Mouse (Mus musculus) liver, embryonic 11.5 days (tissue): ENCODE measurements around the gene Trak1. TPM values are rescaled to one million over a fixed set of nuclear protein-coding genes. Genes with fewer than 3 reads are reported as not detected.
"Not testable (repeated sequence)": the region's sequence is repeated elsewhere in the genome, so short reads cannot be mapped to it uniquely, and the experiment has no call there.

Experiments
- ATAC-seq: fragments of 200-750 bp; cut with Nextera tagmentation; replicated peaks from 2 replicates; pipeline ENCODE4 v1.8.0; 2017; ENCODE audit warnings: moderate number of reproducible peaks, mild to moderate bottlenecking, moderate TSS enrichment, moderate library complexity; ENCODE audit not compliant: low FRiP score
- DNase-seq: peaks from one replicate; pipeline ENCODE4 v3.0.0-alpha.2; 2017; ENCODE audit warnings: low spot score
- H3K27ac ChIP-seq: fragments of 300-500 bp; sonication (generic); 2 replicates; pipeline ENCODE4 v1.5.1; 2014; ENCODE audit warnings: mild to moderate bottlenecking, low read depth, low read length, control low read depth
- H3K27me3 ChIP-seq: fragments of 300-500 bp; sonication (generic); replicated peaks from 2 replicates; pipeline ENCODE4 v1.6.1; 2014; ENCODE audit warnings: low read length, mixed read lengths; ENCODE audit not compliant: control insufficient read depth, insufficient read depth
- H3K36me3 ChIP-seq: fragments of 300-500 bp; sonication (generic); 2 replicates; pipeline ENCODE4 v1.6.1; 2014; ENCODE audit warnings: mild to moderate bottlenecking, low read length, moderate library complexity, mixed read lengths; ENCODE audit not compliant: control insufficient read depth, insufficient read depth
- H3K4me1 ChIP-seq: fragments of 300-500 bp; sonication (generic); replicated peaks from 2 replicates; pipeline ENCODE4 v1.6.1; 2014; ENCODE audit warnings: low read length, mixed read lengths; ENCODE audit not compliant: control insufficient read depth, insufficient read depth
- H3K4me2 ChIP-seq: fragments of 300-500 bp; sonication (generic); 2 replicates; pipeline ENCODE4 v1.6.1; 2014; ENCODE audit warnings: mild to moderate bottlenecking, control low read depth, moderate library complexity
- H3K4me3 ChIP-seq: fragments of 300-500 bp; sonication (generic); 2 replicates; pipeline ENCODE4 v1.5.1; 2014; ENCODE audit warnings: low read depth, low read length, control low read depth
- H3K9ac ChIP-seq: fragments of 300-500 bp; sonication (generic); 2 replicates; pipeline ENCODE4 v1.6.1; 2014; ENCODE audit warnings: low read depth, low read length, control low read depth
- H3K9me3 ChIP-seq: fragments of 300-500 bp; sonication (generic); 2 replicates; pipeline ENCODE4 v1.6.1; 2016; ENCODE audit warnings: low read length, inconsistent platforms, mixed read lengths; ENCODE audit not compliant: control insufficient read depth
- WGBS: fragments of 180-500 bp; shearing (Covaris S2); extraction: QIAGEN DNeasy Blood & Tissue Kit; methylation state at CpG from one replicate; pipeline ENCODE4 v1.1.7; 2014; 5-methylcytosine and 5-hydroxymethylcytosine counted together
- polyA plus RNA-seq: library from polyadenylated mRNA; unstranded; fragments of >200 nt; fragmentation: Nextera tagmentation; extraction: Ambion mirVana; gene quantifications from 2 replicates; pipeline ENCODE4 v1.2.1, GENCODE M21; 2014

Gene Trak1
- polyA plus RNA-seq, 1 experiment from 2014 or later: 11.2 TPM

- H3K27ac ChIP-seq: peak overlapping the region; percentile 72
- DNase-seq (peak; percentile 40), ATAC-seq (peak; percentile 87)
- H3K9ac ChIP-seq, H3K4me3 ChIP-seq, H3K27me3 ChIP-seq, H3K9me3 ChIP-seq, H3K36me3 ChIP-seq: not testable (repeated sequence)
- 40% methylated on average over 9 of the region's 9 CpGs for WGBS
- H3K4me2 ChIP-seq: peak overlapping the region; percentile 34
- peaks cover 18% of the 10 kb centered on the region for H3K4me1 ChIP-seq
Observed at GRCm38 (mm10) chr9:121452342-121452942, 155.1 kb downstream of the Trak1 start.

- Histone ChIP-seq H3K27me3 (no peaks in the 10 kb centered on the region), H3K4me2 (no peak overlapping the region), H3K4me3 (no peak overlapping the region), H3K4me1 (peaks cover 18% of the 10 kb centered on the region), H3K9me3 (no peaks in the 10 kb centered on the region), H3K36me3 (peaks cover 9% of the 10 kb centered on the region), H3K9ac (no peak overlapping the region), H3K27ac (no peak overlapping the region)
- DNase-seq (no peak), ATAC-seq (no peak)
- 88% methylated on average over 3 of the region's 3 CpGs for WGBS
Observed at GRCm38 (mm10) chr9:121454891-121455290, 157.6 kb downstream of the Trak1 start.

GRCm38 (mm10) chr9:121456739-121457515 lies 159.6 kb downstream of the Trak1 start:
- no peaks in the 10 kb centered on the region for H3K27me3 ChIP-seq
- WGBS: 78% methylated on average over 13 of the region's 13 CpGs
- H3K9me3 ChIP-seq: no peaks in the 10 kb centered on the region
- H3K4me2 ChIP-seq: no peak overlapping the region
- no peak overlapping the region for H3K4me3 ChIP-seq
- no peak overlapping the region for H3K27ac ChIP-seq
- DNase-seq (no peak), ATAC-seq (no peak)
- peaks cover 17% of the 10 kb centered on the region for H3K4me1 ChIP-seq
- H3K36me3 ChIP-seq: peaks cover 5% of the 10 kb centered on the region
- H3K9ac ChIP-seq: no peak overlapping the region

GRCm38 (mm10) chr9:121458466-121458865 lies 161.2 kb downstream of the Trak1 start:
- Histone ChIP-seq H3K27me3 (no peaks in the 10 kb centered on the region), H3K4me2 (no peak overlapping the region), H3K36me3 (peaks cover 5% of the 10 kb centered on the region), H3K4me1 (peaks cover 12% of the 10 kb centered on the region), H3K9ac (no peak overlapping the region), H3K4me3 (no peak overlapping the region), H3K27ac (no peak overlapping the region), H3K9me3 (no peaks in the 10 kb centered on the region)
- DNase-seq (no peak), ATAC-seq (no peak)
- WGBS: 24% methylated on average over 8 of the region's 8 CpGs

GRCm38 (mm10) chr9:121459950-121460349 lies 162.6 kb downstream of the Trak1 start:
- no peak overlapping the region for H3K4me3 ChIP-seq
- H3K9me3 ChIP-seq: no peaks in the 10 kb centered on the region
- peaks cover 2% of the 10 kb centered on the region; the same call in 1 of the 2 replicates for H3K36me3 ChIP-seq
- H3K27me3 ChIP-seq: no peaks in the 10 kb centered on the region
- no peak overlapping the region for H3K9ac ChIP-seq
- peaks cover 10% of the 10 kb centered on the region for H3K4me1 ChIP-seq
- no peak overlapping the region for H3K4me2 ChIP-seq
- WGBS: 67% methylated on average over 2 of the region's 2 CpGs
- DNase-seq (no peak), ATAC-seq (no peak)
- no peak overlapping the region for H3K27ac ChIP-seq

- H3K9me3 ChIP-seq: no peaks in the 10 kb centered on the region
- 68% methylated on average over 16 of the region's 16 CpGs for WGBS
- H3K4me2 ChIP-seq: no peak overlapping the region
- no peak for ATAC-seq
- no peak overlapping the region for H3K9ac ChIP-seq
- H3K4me1 ChIP-seq: peaks cover 9% of the 10 kb centered on the region
- no peaks in the 10 kb centered on the region; the same call in 1 of the 2 replicates for H3K36me3 ChIP-seq
- no peak overlapping the region for H3K4me3 ChIP-seq
- no peak for DNase-seq
- H3K27ac ChIP-seq: no peak overlapping the region
- H3K27me3 ChIP-seq: no peaks in the 10 kb centered on the region
Observed at GRCm38 (mm10) chr9:121460527-121460926, 163.2 kb downstream of the Trak1 start.

- Histone ChIP-seq H3K27me3 (no peaks in the 10 kb centered on the region), H3K9me3 (no peaks in the 10 kb centered on the region), H3K4me3 (no peak overlapping the region), H3K4me2 (no peak overlapping the region), H3K27ac (no peak overlapping the region), H3K9ac (no peak overlapping the region), H3K36me3 (no peaks in the 10 kb centered on the region; the same call in 1 of the 2 replicates), H3K4me1 (no peaks in the 10 kb centered on the region)
- ATAC-seq (no peak), DNase-seq (no peak)
- 82% methylated on average over 11 of the region's 11 CpGs for WGBS
Observed at GRCm38 (mm10) chr9:121467460-121467859, 170.2 kb downstream of the Trak1 start.

- Histone ChIP-seq H3K4me2 (no peak overlapping the region), H3K4me3 (no peak overlapping the region), H3K9ac (no peak overlapping the region), H3K4me1 (no peaks in the 10 kb centered on the region), H3K27ac (no peak overlapping the region), H3K36me3 (no peaks in the 10 kb centered on the region), H3K9me3 (no peaks in the 10 kb centered on the region), H3K27me3 (no peaks in the 10 kb centered on the region)
- 88% methylated on average over 6 of the region's 6 CpGs for WGBS
- no peak for DNase-seq
- no peak for ATAC-seq
Observed at GRCm38 (mm10) chr9:121469711-121470110, 172.4 kb downstream of the Trak1 start.

GRCm38 (mm10) chr9:121474771-121475170 lies 177.5 kb downstream of the Trak1 start:
- no peaks in the 10 kb centered on the region for H3K27me3 ChIP-seq

More at GRCm38 (mm10) chr9:121474771-121475170, 177.5 kb downstream of the Trak1 start:
- no peaks in the 10 kb centered on the region for H3K4me1 ChIP-seq
- no peak overlapping the region for H3K27ac ChIP-seq
- DNase-seq (no peak), ATAC-seq (no peak)
- H3K9ac ChIP-seq: no peak overlapping the region
- H3K4me2 ChIP-seq: no peak overlapping the region
- WGBS: 73% methylated on average over 5 of the region's 5 CpGs
- H3K4me3 ChIP-seq: no peak overlapping the region
- H3K36me3 ChIP-seq: no peaks in the 10 kb centered on the region
- no peaks in the 10 kb centered on the region for H3K9me3 ChIP-seq
